Mouse (Mus musculus) mature B cell (primary cell): ENCODE measurements around the gene Rps10.

Experiments
- in situ Hi-C: fragments of 300-500 bp; cut with MboI; formaldehyde crosslinking; loops from 2 replicates; pipeline ENCODE4 v1.14.3; 2019

Gene Rps10

DNA sequence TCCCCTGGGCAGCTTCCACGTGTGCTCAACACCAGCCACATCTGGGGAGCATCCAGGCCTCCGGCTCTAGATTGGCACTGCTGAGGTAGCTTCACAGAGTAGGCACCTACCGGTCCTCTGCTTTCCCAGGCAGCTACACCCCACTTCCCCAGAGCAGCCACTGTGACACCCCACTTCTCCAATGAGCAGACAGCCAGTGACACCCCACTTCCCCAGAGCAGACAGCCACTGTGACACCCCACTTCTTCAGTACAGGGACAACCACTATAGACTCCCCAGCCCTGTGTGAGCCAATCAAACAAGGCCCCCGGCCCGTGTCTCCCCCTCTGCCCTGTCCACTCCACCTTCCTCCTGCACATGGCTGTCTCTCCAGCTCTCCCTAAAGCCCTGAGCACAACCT, 24.5 kb downstream of the Rps10 start:
- in situ Hi-C loops = no loop called here

DNA sequence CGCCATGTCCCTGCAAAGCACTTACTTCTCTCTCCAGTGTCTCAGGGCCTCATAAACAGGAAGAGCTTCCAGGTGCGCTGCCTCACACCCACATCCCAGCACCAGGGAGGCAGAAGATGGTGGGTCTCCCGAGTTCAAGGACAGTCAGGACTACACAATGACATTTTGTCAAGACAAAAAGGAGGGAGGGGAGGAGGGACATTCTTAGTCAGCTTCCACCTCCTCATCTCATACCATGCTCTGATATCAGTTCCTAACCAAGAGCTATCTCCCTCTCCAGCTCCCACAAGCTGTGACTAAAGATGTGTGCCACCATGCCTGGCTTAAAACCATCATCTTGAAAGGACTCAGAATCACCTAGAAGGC, 25.0 kb downstream of the Rps10 start:
- in situ Hi-C loops = no loop called here

DNA sequence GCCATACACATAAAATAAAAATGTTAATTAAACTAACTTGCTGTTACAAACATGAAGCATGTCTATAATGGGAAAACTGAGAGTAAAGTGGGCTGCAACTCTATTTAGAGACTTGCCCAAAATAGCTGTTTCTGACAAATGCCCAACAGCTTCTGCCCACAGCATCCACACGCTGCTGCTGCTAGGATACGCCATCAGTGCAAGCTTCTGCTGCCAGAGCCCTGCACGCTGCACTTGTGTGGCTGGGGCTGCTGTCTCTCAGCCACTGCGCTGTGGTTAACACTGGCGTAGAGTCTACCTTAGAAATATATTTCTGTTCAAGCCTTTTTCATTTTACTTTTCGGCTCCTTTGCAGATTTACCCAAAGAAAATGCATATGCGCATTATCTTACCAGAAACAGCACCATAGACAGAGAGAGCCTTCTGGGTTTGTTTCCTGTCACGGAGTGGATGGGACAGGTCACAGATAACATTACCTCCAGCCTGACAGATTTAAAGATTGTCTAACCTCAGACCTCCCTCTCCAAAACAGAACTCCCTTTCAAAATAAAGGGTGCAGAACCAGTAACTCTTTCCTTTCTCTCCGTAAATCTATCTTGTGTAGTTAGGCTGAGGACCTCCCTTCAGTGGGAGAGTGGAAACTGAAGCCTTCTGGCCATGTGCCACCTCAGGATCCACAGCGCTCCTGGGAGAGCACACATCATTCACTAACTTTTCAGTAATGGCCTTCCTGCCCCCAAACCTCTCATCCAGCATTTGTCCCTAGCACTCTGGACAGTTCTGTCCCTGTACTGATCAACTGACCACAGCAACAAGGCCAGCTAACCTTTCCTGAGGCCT, 25.6 kb downstream of the Rps10 start:
- in situ Hi-C loops = no loop called here

DNA sequence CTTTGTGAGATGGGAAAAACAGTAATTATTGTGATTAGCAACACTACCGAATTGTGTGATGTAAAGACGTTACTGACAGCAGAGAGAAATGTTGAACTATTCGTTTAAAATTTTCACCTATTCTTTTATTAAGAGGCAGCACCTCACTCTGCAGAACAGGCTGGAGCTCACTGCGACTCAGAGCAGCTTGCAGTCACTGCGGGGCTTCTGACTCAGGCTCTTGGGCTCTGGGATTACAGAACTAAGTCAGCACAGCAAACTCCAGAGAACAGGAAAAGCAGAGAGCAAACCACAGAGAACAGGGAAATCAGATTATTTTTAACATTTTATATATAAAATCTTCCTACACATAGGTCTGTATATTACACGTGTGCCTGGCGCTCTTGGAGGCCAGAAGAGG, 26.9 kb downstream of the Rps10 start:
- in situ Hi-C loops = no loop called here

DNA sequence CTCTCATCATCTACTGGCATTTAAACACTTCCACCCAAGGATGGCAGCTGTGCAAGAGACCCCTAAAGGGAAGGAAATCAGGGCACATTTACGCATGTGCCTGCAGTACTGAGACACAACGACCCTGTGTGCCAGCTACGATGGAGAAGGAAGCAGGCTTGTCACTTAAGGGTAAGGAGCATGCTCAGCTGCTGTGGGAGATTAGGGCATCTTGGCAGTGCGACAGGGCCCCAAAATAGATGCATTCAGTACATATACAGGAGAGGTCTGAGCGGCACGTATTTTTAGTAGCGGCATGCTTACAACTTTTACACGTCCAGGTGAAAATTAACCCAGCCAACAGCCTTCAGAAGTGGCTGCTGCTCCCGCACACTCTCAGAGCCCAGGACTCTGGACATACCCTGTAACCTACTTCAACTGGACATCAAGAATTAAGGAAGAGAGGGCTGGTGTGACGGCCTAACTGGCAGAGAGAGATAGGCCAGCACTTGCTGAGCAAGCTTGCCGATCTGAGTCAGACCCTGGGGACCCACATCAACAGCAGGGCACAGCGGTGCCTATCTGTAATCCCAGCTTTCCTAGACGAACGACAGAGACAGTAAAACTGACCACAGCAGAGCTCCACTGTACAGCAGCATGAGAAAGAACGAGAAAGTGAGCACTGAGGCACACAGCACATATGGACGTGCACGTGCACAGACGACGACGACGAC, 32.8 kb downstream of the Rps10 start:
- in situ Hi-C loops = no loop called here

DNA sequence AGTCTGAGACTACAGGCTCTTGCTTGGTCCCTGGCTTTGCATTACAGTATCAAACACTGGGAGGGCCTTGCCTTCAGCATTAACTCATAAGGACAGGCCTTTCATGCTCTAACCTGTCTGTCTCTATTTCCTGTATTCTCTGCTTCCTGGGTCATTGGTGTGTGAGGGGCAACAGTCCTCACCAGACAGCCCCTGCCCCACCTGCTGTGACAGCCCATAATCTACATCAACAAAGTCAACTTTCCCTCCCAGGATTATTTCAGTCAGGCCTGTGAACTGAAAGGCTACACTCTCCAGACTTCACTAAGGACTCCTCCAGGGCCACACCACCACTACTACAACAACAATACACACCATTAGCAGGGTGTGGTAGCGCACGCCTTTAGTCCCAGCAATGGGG, 33.4 kb downstream of the Rps10 start:
- in situ Hi-C loops = no loop called here

DNA sequence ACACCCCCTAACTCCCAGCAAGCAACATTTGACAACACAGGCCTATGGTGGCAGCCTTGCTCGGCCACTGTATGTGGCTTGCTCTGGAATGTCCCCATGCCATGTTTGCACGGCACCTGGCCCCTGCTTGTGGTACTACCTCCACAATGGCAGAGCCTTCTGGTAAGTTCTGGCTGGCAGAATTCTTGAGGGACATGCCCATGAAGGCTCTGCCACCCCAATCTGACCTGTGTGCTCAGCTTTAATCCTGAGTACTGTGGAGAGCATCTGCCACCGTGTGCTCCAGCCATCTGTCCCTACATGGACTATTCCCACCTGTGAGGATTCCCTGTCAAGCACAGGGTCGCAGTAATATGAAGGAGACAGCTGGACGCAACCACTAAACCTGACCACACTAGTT, 35.6 kb downstream of the Rps10 start:
- in situ Hi-C loops = no loop called here

DNA sequence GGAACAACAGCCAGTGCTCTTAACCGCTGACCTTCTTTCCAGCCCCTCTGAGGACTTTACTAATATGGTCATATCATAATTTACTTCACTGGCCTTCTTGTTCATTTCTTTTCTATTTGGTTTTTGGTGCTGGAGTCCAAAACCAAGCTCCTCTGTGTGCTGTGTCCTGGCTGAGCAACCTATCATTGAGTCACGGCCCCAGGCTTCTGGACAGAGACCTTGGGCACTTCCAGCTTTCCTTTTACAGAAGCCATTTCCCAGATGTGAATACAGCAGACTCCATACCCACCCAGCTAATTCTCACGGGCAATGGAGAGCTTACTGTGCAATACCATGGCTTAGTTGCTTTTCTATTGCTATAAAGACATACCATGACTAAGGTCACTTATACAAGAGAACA, 36.2 kb downstream of the Rps10 start:
- in situ Hi-C loops = no loop called here

DNA sequence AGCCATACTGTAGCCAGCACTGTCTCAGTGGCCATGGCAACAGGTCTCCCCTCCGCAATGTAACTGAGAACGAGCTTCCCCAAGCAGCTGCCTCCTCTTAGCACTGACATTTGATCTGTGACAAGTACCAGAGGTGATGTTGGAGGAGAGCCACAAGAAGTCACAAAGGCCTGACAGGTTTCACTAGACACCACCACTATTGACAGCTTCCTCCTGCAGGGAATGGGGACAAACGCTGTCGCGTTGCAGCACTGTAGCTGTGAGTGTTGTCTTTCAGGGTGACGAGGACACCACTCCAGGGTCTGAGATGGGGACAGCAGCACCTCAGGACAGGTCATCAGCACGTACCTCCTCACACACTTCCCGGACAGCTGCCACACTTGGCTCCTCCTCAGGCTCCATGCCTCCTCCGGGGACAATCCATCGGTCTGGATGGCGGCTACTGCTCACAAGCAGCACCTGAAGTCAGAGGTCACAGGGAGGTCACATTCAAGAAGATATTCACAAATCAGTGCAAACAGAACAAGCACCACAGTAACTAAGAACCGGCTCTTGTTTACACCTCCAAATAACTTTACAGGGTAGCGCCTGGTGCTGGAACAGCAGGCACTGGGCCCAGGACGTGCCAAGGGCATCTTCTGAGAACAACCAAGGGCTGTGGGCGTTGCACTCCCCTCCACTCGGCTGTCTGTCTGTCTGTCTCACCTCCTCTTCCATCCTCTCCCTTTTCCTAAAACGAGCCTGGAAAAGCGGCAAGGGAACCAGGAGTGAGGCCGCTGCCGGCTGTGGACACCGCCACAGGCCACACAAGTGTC, 39.9 kb downstream of the Rps10 start:
- in situ Hi-C loops = no loop called here

DNA sequence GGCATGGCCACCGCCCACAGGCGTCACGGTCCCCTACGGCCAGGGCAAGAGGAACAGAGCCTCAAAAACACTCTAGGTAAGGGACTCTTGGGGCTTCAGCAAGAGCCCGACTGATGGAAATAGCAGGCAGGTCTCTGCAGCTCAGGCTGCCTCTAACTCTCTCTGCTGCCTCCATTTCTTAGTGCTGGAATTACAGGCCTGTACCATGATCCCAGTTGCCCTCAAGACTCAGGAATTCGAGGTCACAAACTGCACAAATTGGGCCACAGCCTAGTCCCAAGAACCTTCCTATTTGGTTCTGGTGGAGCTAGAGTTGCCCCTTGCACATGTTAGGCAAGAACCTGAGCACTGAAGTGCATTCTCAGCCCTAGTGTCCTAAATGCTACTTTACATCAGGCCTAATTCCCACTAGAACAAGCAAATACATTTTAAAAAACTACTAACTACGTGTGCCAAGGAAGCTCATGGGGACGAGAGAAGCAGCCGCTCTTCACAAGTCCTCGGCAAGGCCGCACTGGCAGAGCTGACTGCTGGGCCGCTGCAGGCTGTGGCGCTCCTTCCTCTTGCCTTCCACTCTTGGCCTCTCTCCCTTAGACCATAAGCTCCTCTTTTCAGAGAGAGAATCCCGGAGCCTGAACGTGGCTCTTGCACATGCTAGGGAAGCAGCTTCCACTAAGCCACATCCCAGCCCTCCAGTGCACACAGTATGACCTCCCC, 40.7 kb downstream of the Rps10 start:
- in situ Hi-C loops = no loop called here

DNA sequence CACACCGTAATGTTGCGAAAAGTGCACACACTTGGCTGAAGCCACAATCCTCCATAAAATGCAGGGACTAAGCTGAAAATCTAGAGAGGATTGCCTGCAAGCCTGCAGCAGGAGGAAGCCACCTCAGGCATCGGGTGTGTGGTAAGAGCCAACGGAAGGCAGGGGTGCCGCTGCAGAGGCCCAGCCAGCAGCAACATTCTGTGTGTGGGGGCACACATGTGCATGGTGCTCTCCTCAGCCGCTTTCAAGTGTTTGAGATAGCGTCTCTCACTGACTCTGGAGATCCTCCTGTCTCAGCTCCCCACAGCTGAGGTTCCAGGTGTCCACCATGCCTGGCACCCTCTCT, 43.9 kb downstream of the Rps10 start:
- in situ Hi-C loops = no loop called here

DNA sequence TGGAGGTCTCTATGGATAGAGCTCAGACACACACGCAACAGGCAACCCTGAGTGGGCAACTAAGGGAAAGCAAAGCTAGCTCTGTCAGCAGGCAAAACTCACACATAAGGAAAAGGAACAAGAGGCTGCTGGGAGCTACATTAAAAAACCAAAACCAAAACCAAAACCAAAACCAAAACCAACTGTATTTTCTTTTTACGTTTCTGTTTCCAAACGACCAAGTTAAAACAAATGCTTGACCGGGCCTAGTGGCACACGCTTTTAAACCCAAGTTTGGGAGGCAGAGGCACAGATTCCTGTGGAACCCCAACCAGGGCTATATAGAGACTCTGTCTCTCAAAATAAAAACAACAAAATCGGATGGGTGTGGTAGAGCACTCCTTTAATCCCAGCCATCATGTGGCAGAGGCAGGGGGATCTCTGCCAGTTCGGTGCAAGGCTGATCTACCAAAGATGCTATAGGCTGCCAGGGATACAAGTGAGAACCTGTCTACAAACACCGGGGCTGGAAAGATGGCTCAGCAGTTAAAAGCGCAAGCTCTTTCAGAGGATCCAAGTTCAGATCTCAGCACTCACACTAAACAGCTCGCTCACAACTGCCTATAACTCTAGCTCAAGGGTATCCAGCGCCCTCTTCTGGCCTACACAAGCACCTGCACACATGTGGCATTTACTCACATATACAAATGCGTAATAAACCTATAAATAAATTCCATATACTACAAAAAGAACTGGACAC, 44.5 kb downstream of the Rps10 start:
- in situ Hi-C loops = no loop called here

DNA sequence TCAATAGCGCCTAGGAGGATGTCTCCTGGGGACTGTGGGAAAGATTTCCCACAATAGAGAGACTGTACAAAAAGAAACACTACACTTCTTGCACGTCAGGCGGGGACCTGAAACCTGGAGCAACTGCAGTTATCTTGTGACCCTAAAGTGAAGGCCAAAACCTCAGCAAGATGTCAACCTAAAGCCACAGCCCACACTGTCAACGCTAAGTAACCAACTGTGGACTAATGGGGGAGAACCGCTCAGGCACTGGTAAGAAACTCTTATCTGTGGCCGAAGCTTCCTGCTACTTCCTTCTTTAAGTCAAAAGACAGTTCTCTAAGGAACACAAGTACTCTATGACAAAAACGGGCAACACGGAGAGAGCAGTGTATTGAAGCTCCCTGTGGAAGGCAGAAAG, 48.2 kb downstream of the Rps10 start:
- in situ Hi-C loops = no loop called here

DNA sequence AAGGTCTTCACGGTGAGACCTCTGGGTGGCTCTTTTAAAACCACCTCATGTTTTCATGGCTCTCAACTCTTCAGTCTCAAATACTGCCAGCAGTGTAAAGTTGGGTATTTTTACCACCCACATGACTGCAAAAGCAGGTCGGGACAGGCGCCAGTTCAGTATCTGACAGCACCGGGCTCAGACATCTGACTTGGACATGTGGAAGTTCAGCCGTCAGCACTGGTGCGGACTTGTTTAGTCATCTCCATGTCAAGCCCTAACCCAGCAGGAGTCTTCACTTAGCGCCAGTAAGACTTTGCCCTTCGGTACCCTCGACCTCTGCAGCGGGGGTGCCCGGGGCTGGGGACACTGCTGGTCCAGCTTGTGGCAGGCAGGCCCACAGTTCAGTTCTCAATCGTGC, 49.2 kb downstream of the Rps10 start:
- in situ Hi-C loops = no loop called here

DNA sequence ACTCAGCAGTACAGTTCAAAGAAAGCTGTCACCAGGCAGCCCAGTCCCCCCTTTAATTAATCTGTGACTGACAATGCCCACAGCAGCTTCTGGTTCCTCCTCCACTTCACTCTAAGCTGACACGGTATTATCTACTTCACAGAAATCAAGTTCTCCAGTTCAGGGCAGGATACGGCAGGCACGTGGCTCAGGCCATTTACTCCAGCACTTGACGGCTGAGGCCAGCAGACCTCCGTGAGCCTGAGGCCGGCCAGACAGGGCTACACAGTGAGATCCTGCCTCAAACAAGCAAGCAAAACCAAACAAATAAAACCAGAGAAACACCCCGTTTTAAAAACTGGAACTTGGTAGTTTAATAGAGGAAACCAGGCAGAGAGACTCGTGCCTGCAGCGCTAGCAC, 49.8 kb downstream of the Rps10 start:
- in situ Hi-C loops = no loop called here

DNA sequence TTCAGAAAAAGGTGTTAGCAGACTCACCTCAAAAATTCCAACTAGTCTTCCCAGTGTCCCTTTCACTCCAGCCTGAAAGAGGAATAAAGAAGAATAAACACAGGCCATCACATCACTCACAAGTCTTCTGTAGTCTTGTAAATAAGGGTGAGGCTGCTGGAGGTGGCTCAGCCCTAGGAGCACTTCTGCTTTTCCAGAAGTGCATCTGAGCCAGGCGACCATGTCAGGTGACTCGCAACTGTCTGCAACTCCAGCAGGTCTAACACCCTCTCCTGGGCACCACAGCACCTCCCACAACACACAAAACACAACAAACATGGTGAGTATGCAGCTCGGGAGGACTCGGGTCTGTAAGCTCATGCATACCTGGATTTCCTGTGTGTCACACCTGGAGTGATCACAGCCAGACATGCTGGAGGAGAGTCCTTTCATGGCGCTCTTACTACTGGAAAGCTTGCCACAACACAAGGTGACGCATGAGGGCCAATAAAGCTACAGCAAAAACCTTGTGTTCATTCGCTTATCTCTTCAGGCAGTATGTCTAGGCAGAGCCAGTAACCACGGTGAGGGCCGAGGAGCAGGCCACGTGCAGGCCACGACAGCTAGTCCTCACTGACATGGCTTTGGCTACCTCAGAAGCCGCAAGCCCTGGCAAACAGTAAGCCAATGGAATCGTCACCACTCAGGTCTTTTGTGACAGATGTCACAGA, 53.1 kb downstream of the Rps10 start:
- in situ Hi-C loops = no loop called here
